Mouse (Mus musculus): ENCODE measurements around the gene Adgrb3.

GRCm38 (mm10) chr1:25344876-25345275 is 484.6 kb downstream of the Adgrb3 start:
- TF ChIP-seq CTCF (IDR thresholded peaks at IDR 0.05; ENCODE audit: insufficient read depth, low read depth, low read length) (no peak), POLR2A (IDR thresholded peaks at IDR 0.05; ENCODE audit: insufficient read depth, low read depth, low read length) (no peak)

All from olfactory bulb, adult 2 months (tissue).